ENCODE assay signal across 5 mouse cellular contexts in genomic region chr11:60886986-60887385, GRCm38 (mm10). TPM values are rescaled to one million over a fixed set of nuclear protein-coding genes. Genes with fewer than 3 reads are reported as not detected.
DNase-seq lines count a peak whose midpoint lies in the region; ATAC-seq and TF ChIP-seq lines count a peak whose summit lies in the region.
"Not testable (repeated sequence)": the region's sequence is repeated elsewhere in the genome, so short reads cannot be mapped to it uniquely, and the experiment has no call there.

No protein-coding gene starts in this region.

- DNase-seq in ES-E14 (ENCODE audit: low read depth, low spot score) (peak; percentile 53), R1 (ENCODE audit: low read depth, low spot score) (peak; percentile 94)

- not testable (repeated sequence) for H3K9me3 ChIP-seq in ES-Bruce4 (replicated peaks; ENCODE audit: control insufficient read depth, insufficient read depth, low read length, poor library complexity, severe bottlenecking); ES-E14 (ENCODE audit: control insufficient read depth, insufficient read depth, low read depth, low read length); heart, embryonic 11.5 days (replicated peaks; ENCODE audit: control insufficient read depth, low read length); heart, embryonic 13.5 days

- H3K27me3 ChIP-seq in ES-Bruce4 (ENCODE audit: control insufficient read depth, insufficient read depth, low read length, poor library complexity, severe bottlenecking); heart, embryonic 11.5 days (ENCODE audit: control insufficient read depth, insufficient read depth, low read length); heart, embryonic 13.5 days (replicated peaks): not testable (repeated sequence)

- 82% methylated on average over 2 of the region's 3 CpGs for WGBS in heart, embryonic 11.5 days (ENCODE audit: insufficient replicate concordance)
- WGBS in heart, embryonic 13.5 days = 83% methylated on average over 3 of the region's 3 CpGs

- H3K27ac ChIP-seq in ES-Bruce4 (ENCODE audit: insufficient read depth, low read length) = peak overlapping the region; percentile 21; the same call in 1 of the 2 replicates
- H3K27ac ChIP-seq in ES-E14 (ENCODE audit: insufficient read depth, low read depth, low read length, poor library complexity, severe bottlenecking) = not testable (repeated sequence)
- peak overlapping the region; percentile 50; the same call in 1 of the 2 replicates for H3K27ac ChIP-seq in heart, embryonic 11.5 days (ENCODE audit: low read depth, low read length)
- peak overlapping the region; percentile 32 for H3K27ac ChIP-seq in heart, embryonic 13.5 days (replicated peaks)

- not testable (repeated sequence) for ATAC-seq in heart, embryonic 11.5 days (replicated peaks; ENCODE audit: insufficient number of reproducible peaks, low FRiP score, low TSS enrichment); heart, embryonic 13.5 days (ENCODE audit: extremely low read depth, insufficient number of reproducible peaks, low FRiP score, low TSS enrichment)

- TF ChIP-seq EP300 in ES-Bruce4 (IDR thresholded peaks at IDR 0.05; ENCODE audit: insufficient read depth, low read depth, low read length) = not testable (repeated sequence)

- H3K9ac ChIP-seq in ES-Bruce4 (ENCODE audit: low read depth, poor library complexity, severe bottlenecking); ES-E14 (ENCODE audit: insufficient read depth, low read depth, low read length, poor library complexity, severe bottlenecking); heart, embryonic 11.5 days (ENCODE audit: low read depth, low read length): not testable (repeated sequence)
- H3K9ac ChIP-seq in heart, embryonic 13.5 days = 0 out of 2 replicates have a peak overlapping the region, but pooled peaks have one; percentile 25

- H3K4me1 ChIP-seq in ES-Bruce4 (ENCODE audit: control insufficient read depth, insufficient read depth, low read length); heart, embryonic 11.5 days (ENCODE audit: control insufficient read depth, insufficient read depth, low read length): not testable (repeated sequence)
- peaks cover 3 to 13% of the 10 kb centered on the region in 2 experiments for H3K4me1 ChIP-seq in ES-E14 (ENCODE audit: control insufficient read depth in 2 of 2, insufficient read depth in 2 of 2, low read length in 2 of 2, poor library complexity in 1 of 2)
- peaks cover 27% of the 10 kb centered on the region for H3K4me1 ChIP-seq in heart, embryonic 13.5 days

- not testable (repeated sequence) for H3K4me3 ChIP-seq in ES-Bruce4 (ENCODE audit: low read depth, low read length); ES-E14 (ENCODE audit: insufficient read depth in 1 of 2, low read depth in 1 of 2, low read length in 2 of 2, poor library complexity in 1 of 2, severe bottlenecking in 1 of 2); heart, embryonic 11.5 days (ENCODE audit: low read depth, low read length); heart, embryonic 13.5 days

- in situ Hi-C loops in ES-E14 (cut with MboI; ENCODE audit: low sequenced_read_pairs in 2 of 2, unreplicated experiment in 2 of 2) = not testable (repeated sequence)

- not testable (repeated sequence) for H3K4me2 ChIP-seq in heart, embryonic 11.5 days; heart, embryonic 13.5 days

- not testable (repeated sequence) for H3K36me3 ChIP-seq in ES-Bruce4 (ENCODE audit: control insufficient read depth, insufficient read depth, low read length, poor library complexity, severe bottlenecking); ES-E14 (ENCODE audit: control insufficient read depth, insufficient read depth, low read length, poor library complexity, severe bottlenecking); heart, embryonic 11.5 days (ENCODE audit: control insufficient read depth, insufficient read depth, low read length); heart, embryonic 13.5 days

- not testable (repeated sequence) for TF ChIP-seq POLR2A in ES-Bruce4 (IDR thresholded peaks at IDR 0.05; ENCODE audit: insufficient read depth, low read length)

- not testable (repeated sequence) for TF ChIP-seq CTCF in ES-Bruce4 (IDR thresholded peaks at IDR 0.05; ENCODE audit: low read depth, low read length)

RNA-seq across cellular contexts. Expression of gene Tmem11, which starts 7.9 kb away (rescaled TPM):
- 46.6 and 54.0 TPM in 2 replicates for polyA plus RNA-seq in ES-Bruce4 (2011; ENCODE audit: insufficient read depth, insufficient read length, low read depth, missing spikeins)
- 42.6 and 50.0 TPM in 2 replicates for total RNA-seq in ES-E14 (2012; rRNA removed)
- polyA plus RNA-seq in heart, embryonic 11.5 days (2014; fragmentation: Nextera tagmentation; extraction: Ambion mirVana) = 68.1 and 68.4 TPM in 2 replicates
- polyA plus RNA-seq in heart, embryonic 13.5 days (2015; fragmentation: Nextera tagmentation; extraction: Ambion mirVana) = 60.6 and 68.6 TPM in 2 replicates

RNA-seq across cellular contexts. Expression of gene Natd1, which starts 27.6 kb away (rescaled TPM):
- 20.5 and 21.6 TPM in 2 replicates for polyA plus RNA-seq in ES-Bruce4 (2011; ENCODE audit: insufficient read depth, insufficient read length, low read depth, missing spikeins)
- 11.0 and 14.6 TPM in 2 replicates for total RNA-seq in ES-E14 (2012; rRNA removed)
- polyA plus RNA-seq in heart, embryonic 11.5 days (2014; fragmentation: Nextera tagmentation; extraction: Ambion mirVana) = 20.2 and 23.9 TPM in 2 replicates
- polyA plus RNA-seq in heart, embryonic 13.5 days (2015; fragmentation: Nextera tagmentation; extraction: Ambion mirVana) = 19.8 and 23.4 TPM in 2 replicates

RNA-seq across cellular contexts. Expression of gene Map2k3, which starts 44.8 kb away (rescaled TPM):
- 22.5 and 26.1 TPM in 2 replicates for polyA plus RNA-seq in ES-Bruce4 (2011; ENCODE audit: insufficient read depth, insufficient read length, low read depth, missing spikeins)
- 26.9 and 30.3 TPM in 2 replicates for total RNA-seq in ES-E14 (2012; rRNA removed)
- polyA plus RNA-seq in heart, embryonic 11.5 days (2014; fragmentation: Nextera tagmentation; extraction: Ambion mirVana) = 74.6 and 77.9 TPM in 2 replicates
- polyA plus RNA-seq in heart, embryonic 13.5 days (2015; fragmentation: Nextera tagmentation; extraction: Ambion mirVana) = 73.6 and 78.1 TPM in 2 replicates

RNA-seq across cellular contexts. Expression of gene Dhrs7b, which starts 56.6 kb away (rescaled TPM):
- 20.9 and 24.0 TPM in 2 replicates for polyA plus RNA-seq in ES-Bruce4 (2011; ENCODE audit: insufficient read depth, insufficient read length, low read depth, missing spikeins)
- 102 and 142 TPM in 2 replicates for total RNA-seq in ES-E14 (2012; rRNA removed)
- 31.8 and 33.9 TPM in 2 replicates for polyA plus RNA-seq in heart, embryonic 11.5 days (2014; fragmentation: Nextera tagmentation; extraction: Ambion mirVana)
- polyA plus RNA-seq in heart, embryonic 13.5 days (2015; fragmentation: Nextera tagmentation; extraction: Ambion mirVana) = 30.9 and 35.9 TPM in 2 replicates
